Mouse (Mus musculus) embryonic facial prominence, embryonic 14.5 days (tissue): ENCODE data around the gene Inpp5e. TPM values are rescaled to one million over a fixed set of nuclear protein-coding genes. Genes with fewer than 3 reads are reported as not detected.

Source experiments
- ATAC-seq: fragments of 200-750 bp; cut with Nextera tagmentation; 2 replicates; pipeline ENCODE4 v1.8.0; 2017; ENCODE audit warnings: low read depth, moderate number of reproducible peaks, moderate TSS enrichment
- DNase-seq: peaks from one replicate; pipeline ENCODE4 v3.0.0-alpha.2; 2015; ENCODE audit warnings: low spot score
- H3K27ac ChIP-seq: fragments of 300-500 bp; sonication (generic); replicated peaks from 2 replicates; pipeline ENCODE4 v1.5.1; 2014; ENCODE audit warnings: low read depth, mild to moderate bottlenecking, low read length, moderate library complexity
- H3K27me3 ChIP-seq: fragments of 300-500 bp; sonication (generic); replicated peaks from 2 replicates; pipeline ENCODE4 v1.6.1; 2014; ENCODE audit warnings: low read length; ENCODE audit not compliant: control insufficient read depth, insufficient read depth
- H3K36me3 ChIP-seq: fragments of 300-500 bp; sonication (generic); 2 replicates; pipeline ENCODE4 v1.6.1; 2014; ENCODE audit warnings: low read length, mixed read lengths; ENCODE audit not compliant: control insufficient read depth, insufficient read depth
- H3K4me1 ChIP-seq: fragments of 300-500 bp; sonication (generic); 2 replicates; pipeline ENCODE4 v1.6.1; 2014; ENCODE audit warnings: antibody characterized with exemption, low read length; ENCODE audit not compliant: control insufficient read depth, insufficient read depth
- H3K4me2 ChIP-seq: fragments of 300-500 bp; sonication (generic); 2 replicates; pipeline ENCODE4 v1.6.1; 2014; ENCODE audit warnings: low read depth, mild to moderate bottlenecking, low read length, moderate library complexity, mixed read lengths
- H3K4me3 ChIP-seq: fragments of 300-500 bp; sonication (generic); 2 replicates; pipeline ENCODE4 v1.5.1; 2014; ENCODE audit warnings: low read depth, mild to moderate bottlenecking, low read length
- H3K9ac ChIP-seq: fragments of 300-500 bp; sonication (generic); 2 replicates; pipeline ENCODE4 v1.6.1; 2014; ENCODE audit warnings: low read depth, mild to moderate bottlenecking, low read length, moderate library complexity, mixed read lengths
- H3K9me3 ChIP-seq: fragments of 300-500 bp; sonication (generic); 2 replicates; pipeline ENCODE4 v1.6.1; 2016; ENCODE audit warnings: low read length; ENCODE audit not compliant: control insufficient read depth
- WGBS: fragments of 180-500 bp; shearing (Covaris S2); extraction: QIAGEN DNeasy Blood & Tissue Kit; methylation state at CpG from one replicate; pipeline ENCODE4 v1.1.7; 2014; 5-methylcytosine and 5-hydroxymethylcytosine counted together
- polyA plus RNA-seq: library from polyadenylated mRNA; unstranded; fragments of >200 nt; fragmentation: Nextera tagmentation; extraction: Ambion mirVana; gene quantifications from 2 replicates; pipeline ENCODE4 v1.2.1, GENCODE M21; 2014

Inpp5e gene
- 16.3 and 17.8 TPM in 2 replicates for polyA plus RNA-seq

DNA sequence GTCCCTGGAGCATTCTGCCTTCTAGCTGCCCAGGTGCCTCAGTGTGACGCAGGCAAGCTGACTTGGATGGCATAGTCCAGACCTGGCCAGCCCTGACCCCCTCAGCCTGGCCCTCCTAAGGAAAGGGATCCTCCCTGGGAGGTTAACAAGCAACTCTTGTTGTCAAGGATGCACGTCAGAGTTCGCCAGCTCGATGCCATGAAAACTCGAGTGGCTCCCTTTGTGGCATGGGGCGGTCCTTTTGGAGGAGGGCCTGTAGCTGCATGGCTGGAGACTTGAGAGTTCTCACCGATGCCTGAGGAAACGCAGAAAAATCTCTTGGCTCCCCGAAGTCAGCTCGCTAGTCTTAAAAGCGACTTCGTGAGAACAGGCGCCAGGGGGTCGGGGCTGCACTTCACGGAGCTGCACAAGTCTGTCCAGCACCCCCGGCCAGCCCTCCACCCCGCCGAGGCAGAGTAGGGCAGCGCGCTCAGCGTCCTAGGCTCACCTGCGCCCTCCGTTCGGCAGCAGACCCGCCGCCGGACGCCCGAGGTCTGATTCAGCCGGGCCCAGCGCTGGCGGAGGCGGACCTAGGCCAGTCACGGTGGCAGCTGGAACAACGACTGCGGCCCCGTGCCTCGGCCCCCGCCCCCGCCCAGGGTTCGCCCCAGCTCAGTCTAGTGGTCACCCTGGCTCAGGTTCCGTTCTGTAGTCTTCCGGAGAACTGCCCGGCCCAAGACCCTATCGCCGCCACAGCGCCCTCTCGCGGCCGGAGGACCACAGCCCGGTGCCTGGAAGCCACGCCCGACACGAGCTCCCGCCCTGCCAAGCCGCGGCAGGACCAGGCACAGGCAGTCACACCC, at the start of gene Inpp5e:
Gene Inpp5e (minus strand): TSS at position 689 of the 842 bp plus-strand sequence.
- H3K4me3 ChIP-seq = peak within 1 kb of the TSS; percentile 93
- peaks cover 46% of the 10 kb centered on the region for H3K36me3 ChIP-seq
- ATAC-seq (peak; percentile 96), DNase-seq (peak; percentile 94)
- under 1% methylated on average over 55 of the region's 57 CpGs for WGBS
- peak within 1 kb of the TSS; percentile 74 for H3K27ac ChIP-seq
- H3K27me3 ChIP-seq = no peaks in the 10 kb centered on the region
- H3K4me1 ChIP-seq = peaks cover 27% of the 10 kb centered on the region
- no peaks in the 10 kb centered on the region for H3K9me3 ChIP-seq
- H3K4me2 ChIP-seq = peak within 1 kb of the TSS; percentile 84
- peak within 1 kb of the TSS; percentile 92 for H3K9ac ChIP-seq

DNA sequence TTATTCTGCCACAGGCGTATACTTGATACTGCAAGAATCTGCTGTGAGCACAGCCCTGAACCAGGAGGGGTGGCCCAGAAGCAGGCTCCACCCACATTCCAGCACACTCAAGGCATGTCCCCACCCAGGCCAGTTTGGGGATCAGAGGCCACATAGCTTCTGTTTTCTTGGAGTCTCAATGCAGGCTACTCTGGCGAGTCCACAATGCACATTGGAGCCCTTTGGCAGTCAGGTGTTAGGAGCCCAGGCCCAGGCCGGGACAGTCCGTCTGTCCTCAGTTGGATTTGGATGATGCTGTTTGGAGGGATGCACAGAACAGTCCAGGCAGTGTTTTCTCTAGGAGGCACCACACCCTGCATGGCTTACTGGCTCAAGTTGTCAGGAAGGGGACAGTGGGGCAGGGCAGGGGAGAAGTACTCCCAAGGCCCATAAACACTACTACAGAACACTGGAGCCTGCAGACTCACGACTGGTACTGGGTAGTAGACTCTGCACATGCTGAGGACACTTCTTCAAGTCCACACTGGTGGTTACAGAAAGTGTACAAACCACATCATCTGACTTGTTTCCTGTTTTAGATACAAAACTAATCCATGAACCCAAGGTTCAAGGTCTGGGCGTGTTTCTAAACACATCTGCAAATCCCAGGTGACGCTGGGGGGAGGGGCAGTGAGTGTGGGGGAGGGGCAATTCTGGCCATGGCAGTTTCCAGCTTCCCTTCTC, 49.6 kb upstream of the Inpp5e start:
- DNase-seq (peak; percentile 71), ATAC-seq (peak; percentile 67)
- Histone ChIP-seq H3K9me3 (no peaks in the 10 kb centered on the region), H3K9ac (no peak overlapping the region), H3K27me3 (no peaks in the 10 kb centered on the region), H3K27ac (peak overlapping the region; percentile 50), H3K36me3 (peaks cover 45% of the 10 kb centered on the region), H3K4me3 (no peak overlapping the region), H3K4me1 (peaks cover 10% of the 10 kb centered on the region), H3K4me2 (no peak overlapping the region)
- 24% methylated on average over 7 of the region's 7 CpGs for WGBS

DNA sequence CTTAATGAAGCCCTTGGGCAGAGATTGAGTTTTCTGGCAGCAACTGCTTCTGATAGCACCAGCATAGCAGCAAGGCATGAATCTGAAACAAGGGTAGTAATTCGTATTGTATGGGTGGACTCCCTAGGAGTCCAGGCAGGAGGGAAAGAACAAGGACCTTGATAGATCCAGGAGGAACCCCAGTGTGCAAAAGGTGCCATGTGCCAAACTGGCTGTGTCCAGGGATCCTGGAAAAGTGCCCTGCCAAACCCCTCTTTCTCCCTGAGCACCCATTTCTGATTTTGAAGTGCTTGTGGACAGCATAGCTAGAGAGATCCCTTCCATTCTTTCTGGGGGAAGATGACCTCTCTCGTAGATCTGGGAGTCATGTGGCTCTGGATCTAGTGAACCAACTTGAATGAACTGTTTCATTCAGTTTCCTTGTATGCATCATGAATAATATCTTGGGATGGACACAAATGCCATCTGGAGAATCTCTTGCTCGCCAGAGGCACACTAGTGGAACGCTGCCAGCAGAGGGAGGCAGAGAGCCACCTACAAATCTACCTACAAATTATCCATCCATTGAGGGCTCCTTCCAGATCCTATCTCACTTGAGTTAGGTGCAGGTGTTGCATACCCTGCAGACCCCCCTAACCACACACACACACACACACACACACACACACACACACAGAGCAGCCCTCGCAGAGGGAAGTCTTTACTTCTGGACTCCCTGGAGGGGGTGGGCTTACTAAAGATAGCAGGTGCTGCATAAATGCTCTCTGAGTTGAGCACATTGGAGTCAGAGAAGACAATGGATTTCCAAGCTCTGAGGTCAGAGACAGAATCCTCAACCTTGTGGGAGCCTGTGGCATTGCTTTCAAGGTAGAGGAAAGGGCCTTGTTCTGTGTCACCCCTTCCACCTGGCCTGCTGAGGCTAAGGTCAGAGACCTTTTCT, 40.4 kb upstream of the Inpp5e start:
- no peak for ATAC-seq
- H3K27me3 ChIP-seq = no peaks in the 10 kb centered on the region
- H3K4me2 ChIP-seq = no peak overlapping the region
- no peak overlapping the region for H3K9ac ChIP-seq
- H3K36me3 ChIP-seq = no peaks in the 10 kb centered on the region
- DNase-seq = peak; percentile 76
- H3K4me3 ChIP-seq = no peak overlapping the region
- H3K4me1 ChIP-seq = peaks cover 8% of the 10 kb centered on the region
- no peaks in the 10 kb centered on the region for H3K9me3 ChIP-seq
- no peak overlapping the region for H3K27ac ChIP-seq
- 18% methylated on average over 5 of the region's 5 CpGs for WGBS

DNA sequence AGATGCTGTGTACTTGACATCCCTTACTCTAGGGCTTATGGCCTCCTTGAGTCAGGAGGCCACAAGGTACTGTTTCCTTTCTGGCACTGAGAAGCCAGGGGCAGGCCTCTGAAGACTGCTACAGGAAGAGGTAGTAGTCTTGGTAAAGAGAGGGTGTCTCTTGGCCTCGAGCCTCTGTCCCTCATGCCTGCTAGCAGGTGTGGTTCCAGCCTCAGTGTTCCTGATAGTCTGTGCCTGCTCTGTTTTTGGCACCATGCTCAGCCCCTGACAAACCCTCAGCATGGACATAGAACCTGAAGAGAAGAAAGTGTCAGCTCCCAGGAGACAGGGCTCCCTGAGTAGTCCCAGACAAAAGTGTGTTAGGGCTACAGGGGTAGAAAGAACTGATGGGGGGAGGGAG, 38.4 kb upstream of the Inpp5e start:
- Histone ChIP-seq H3K4me3 (no peak overlapping the region), H3K4me2 (no peak overlapping the region), H3K27ac (no peak overlapping the region), H3K27me3 (no peaks in the 10 kb centered on the region), H3K4me1 (peaks cover 16% of the 10 kb centered on the region), H3K9ac (no peak overlapping the region), H3K9me3 (no peaks in the 10 kb centered on the region), H3K36me3 (no peaks in the 10 kb centered on the region)
- ATAC-seq = no peak
- DNase-seq = no peak
- 93% methylated on average over 1 of the region's 1 CpGs for WGBS

DNA sequence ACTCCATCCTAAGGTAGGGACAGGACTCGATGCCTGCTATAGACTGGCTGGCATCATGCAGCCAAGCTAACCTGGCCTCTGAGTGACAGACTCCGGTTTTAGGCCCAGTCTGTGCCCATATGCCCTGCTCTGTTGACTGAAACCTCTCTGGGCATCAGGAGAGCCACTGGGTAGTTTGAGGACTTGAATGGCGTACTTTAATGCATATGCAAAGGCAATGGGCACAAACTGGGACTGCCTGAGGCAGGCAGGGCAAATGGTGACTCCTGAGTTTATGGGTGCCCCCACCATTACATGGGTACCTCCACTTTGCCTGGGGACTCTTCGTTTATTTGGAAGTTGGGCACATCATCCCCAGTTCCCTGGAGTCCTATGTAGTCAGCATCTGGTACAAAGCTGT, 37.7 kb upstream of the Inpp5e start:
- ATAC-seq = no peak
- no peak for DNase-seq
- Histone ChIP-seq H3K4me3 (peak overlapping the region; percentile 89), H3K4me2 (peak overlapping the region; percentile 70), H3K36me3 (peaks cover 4% of the 10 kb centered on the region), H3K27me3 (no peaks in the 10 kb centered on the region), H3K9me3 (no peaks in the 10 kb centered on the region), H3K27ac (no peak overlapping the region), H3K9ac (peak overlapping the region; percentile 69), H3K4me1 (peaks cover 16% of the 10 kb centered on the region)
- WGBS = 68% methylated on average over 4 of the region's 4 CpGs

DNA sequence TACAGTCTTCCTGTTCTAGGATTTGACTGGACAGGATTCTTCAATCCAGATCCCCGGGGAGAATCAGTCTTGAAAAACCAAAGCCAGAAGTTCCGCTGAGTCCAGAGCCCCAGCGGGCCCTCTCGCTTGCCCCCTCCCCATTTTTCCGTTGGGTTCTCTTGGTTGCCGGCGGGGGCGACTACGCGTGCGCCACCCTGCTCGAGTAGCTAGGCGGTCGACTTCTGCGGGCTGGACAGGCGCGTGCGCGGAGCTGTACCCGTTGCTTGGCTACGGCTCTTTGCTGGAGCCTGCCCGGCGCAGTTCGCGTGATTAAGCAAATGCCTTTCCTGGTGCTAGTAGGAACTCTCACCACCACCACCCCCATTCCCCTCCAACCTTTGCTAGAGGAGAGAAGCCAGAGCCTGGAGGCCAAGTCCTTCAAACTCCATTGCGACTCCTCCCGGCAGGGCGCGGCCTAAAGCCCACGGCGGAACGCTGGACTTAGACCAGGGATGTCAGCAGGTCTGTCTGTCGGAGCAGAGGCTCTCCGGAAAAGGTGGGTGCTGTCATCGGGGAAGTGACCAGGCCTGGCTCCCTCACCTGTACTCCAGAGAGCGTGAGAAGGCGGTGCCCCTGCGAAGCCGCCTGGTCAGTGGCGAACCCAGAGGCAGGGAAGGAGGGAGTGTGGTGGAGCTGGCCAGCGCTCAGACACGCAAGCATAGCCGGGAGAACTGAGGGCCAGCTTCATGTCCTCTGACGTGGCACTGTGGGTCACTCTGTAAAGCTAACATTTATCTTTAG, 36.9 kb upstream of the Inpp5e start:
- no peaks in the 10 kb centered on the region for H3K27me3 ChIP-seq
- peak overlapping the region; percentile 70 for H3K4me2 ChIP-seq
- peak overlapping the region; percentile 89 for H3K4me3 ChIP-seq
- H3K9me3 ChIP-seq = no peaks in the 10 kb centered on the region
- H3K4me1 ChIP-seq = peaks cover 16% of the 10 kb centered on the region
- peaks cover 12% of the 10 kb centered on the region for H3K36me3 ChIP-seq
- DNase-seq (peak; percentile 97), ATAC-seq (peak; percentile 92)
- under 1% methylated on average over 34 of the region's 44 CpGs for WGBS
- H3K27ac ChIP-seq = peak overlapping the region; percentile 90
- H3K9ac ChIP-seq = peak overlapping the region; percentile 69

DNA sequence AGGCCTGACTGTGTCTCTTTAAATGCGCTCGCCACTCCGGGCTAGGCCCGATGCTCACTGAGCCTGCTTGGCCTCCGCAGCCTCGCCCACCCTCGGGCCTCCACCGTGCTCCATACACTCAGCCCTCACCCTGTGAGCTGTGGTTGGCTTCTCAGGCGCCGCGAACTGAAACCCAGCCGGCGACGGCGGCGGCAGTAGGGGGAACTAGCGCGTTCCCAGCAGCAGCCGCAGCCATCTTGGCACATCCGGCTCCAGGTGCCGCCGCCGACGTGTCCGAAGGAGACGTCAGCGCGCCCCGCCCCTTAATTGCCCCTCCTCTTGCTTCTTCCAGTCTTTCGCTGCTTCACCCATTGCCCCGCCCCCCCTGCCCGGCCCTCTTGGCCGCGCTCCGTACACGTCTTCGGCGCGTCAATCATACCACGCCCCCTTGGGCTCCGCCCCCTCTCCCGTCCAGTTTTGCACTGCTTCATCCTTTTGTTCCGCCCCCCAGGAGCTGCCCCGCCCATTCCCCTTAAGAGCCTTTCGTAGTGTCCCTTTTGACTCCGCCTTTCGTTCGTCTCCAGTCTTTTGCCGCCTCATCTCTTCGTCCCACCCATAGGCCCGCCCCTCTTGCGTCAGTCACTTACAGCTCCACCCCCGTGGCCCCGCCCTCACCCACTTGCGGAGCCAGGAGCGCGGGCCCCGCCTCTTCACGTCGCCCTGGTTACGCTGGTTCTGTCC, 36.1 kb upstream of the Inpp5e start, which contains the start of gene Sec16a:
Gene Sec16a (minus strand): TSS at position 271 of the 720 bp plus-strand sequence.
- Histone ChIP-seq H3K27me3 (no peaks in the 10 kb centered on the region), H3K4me3 (peak within 1 kb of the TSS; percentile 89), H3K36me3 (peaks cover 20% of the 10 kb centered on the region), H3K9ac (peak within 1 kb of the TSS; percentile 89), H3K4me1 (peaks cover 16% of the 10 kb centered on the region), H3K4me2 (peak within 1 kb of the TSS; percentile 77), H3K9me3 (no peaks in the 10 kb centered on the region), H3K27ac (peak within 1 kb of the TSS; percentile 90)
- under 1% methylated on average over 51 of the region's 61 CpGs for WGBS
- DNase-seq (peak; percentile 100), ATAC-seq (peak; percentile 93)
